Mouse (Mus musculus) heart, adult 8-10 months (tissue): ENCODE results near the gene Vps39. TPM values are rescaled to one million over a fixed set of nuclear protein-coding genes. Genes with fewer than 3 reads are reported as not detected.

Experiments
- DNase-seq: peaks from one replicate; pipeline ENCODE4 v3.0.0; 2022; ENCODE audit warnings: low spot score
- total RNA-seq, 4 experiments: library from RNA; stranded (reverse); gene quantifications; 2 replicates each; pipeline ENCODE4 v1.2.4; 2022

The Vps39 gene
- total RNA-seq = 10 to 100 TPM; 29.5 to 35.2 (median 31.4) TPM

- peak; percentile 88 for DNase-seq
Measured at GRCm38 (mm10) chr2:120352682-120353646, at the start of gene Vps39. Gene Vps39 (minus strand): TSS chr2:120353137.

GRCm38 (mm10) chr2:120397951-120398350 is 45.0 kb upstream of the Vps39 start:
- no peak for DNase-seq

- no peak for DNase-seq
Measured at GRCm38 (mm10) chr2:120392406-120392805, 39.5 kb upstream of the Vps39 start.

- DNase-seq = peak; percentile 24
Measured at GRCm38 (mm10) chr2:120390934-120391333, 38.0 kb upstream of the Vps39 start.

- DNase-seq = no peak
Measured at GRCm38 (mm10) chr2:120389376-120389775, 36.4 kb upstream of the Vps39 start.

DNA sequence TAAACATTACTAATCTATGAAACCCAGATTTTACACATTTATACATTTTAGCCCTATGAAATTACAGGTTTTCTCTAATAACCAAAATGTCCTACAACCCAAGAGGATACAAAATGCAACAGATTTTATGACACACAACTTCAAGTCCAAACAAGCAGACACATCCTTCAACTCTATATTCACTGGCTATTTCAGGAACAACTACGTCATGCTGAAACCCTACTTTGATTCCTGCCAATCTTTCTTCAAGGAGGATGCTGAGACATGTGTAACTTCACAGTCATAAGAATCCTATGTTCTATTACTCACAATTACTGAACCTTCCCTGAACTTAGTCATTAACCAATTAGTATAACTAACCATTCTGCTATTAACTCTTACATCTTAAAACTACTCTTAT is 34.4 kb upstream of the Vps39 start:
- no peak for DNase-seq

DNA sequence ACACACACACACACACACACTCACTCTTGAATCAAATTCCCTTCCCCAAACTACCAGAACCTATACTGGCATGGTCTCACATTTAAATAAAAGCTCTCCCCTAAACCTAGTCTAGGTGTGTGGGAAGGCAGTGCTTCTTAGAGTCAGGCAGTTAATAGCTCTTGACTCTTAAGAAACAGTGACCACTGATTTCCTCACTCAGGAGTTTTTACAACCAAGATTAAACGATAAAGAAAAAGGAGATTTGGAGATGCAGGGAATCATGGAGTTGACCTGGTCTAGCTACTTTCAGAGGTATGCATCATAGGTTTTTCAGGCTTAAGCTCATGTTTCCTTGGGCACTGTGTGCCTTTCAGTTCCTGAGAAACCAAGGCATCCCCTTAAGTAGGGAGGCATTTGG is 33.3 kb upstream of the Vps39 start:
- no peak for DNase-seq

DNA sequence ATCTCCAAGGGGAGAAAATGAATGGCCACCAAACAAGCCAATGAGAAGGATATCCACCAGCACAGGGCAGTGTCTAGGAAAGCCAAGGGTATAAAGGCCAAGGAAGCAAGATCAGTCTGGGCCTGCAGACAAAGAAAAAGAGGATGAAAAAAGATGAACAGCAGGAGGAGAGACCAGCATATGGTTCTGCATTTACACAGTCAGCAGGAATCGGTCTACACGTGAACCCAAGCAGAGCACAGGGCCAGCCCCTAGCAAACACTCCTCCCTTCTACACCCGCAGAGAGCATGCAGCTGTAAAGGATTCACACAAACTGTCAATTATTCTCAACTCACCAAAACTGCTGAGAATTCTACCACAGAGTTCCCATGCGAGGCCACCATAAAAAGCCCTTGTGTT is 20.9 kb upstream of the Vps39 start:
- DNase-seq = no peak

DNA sequence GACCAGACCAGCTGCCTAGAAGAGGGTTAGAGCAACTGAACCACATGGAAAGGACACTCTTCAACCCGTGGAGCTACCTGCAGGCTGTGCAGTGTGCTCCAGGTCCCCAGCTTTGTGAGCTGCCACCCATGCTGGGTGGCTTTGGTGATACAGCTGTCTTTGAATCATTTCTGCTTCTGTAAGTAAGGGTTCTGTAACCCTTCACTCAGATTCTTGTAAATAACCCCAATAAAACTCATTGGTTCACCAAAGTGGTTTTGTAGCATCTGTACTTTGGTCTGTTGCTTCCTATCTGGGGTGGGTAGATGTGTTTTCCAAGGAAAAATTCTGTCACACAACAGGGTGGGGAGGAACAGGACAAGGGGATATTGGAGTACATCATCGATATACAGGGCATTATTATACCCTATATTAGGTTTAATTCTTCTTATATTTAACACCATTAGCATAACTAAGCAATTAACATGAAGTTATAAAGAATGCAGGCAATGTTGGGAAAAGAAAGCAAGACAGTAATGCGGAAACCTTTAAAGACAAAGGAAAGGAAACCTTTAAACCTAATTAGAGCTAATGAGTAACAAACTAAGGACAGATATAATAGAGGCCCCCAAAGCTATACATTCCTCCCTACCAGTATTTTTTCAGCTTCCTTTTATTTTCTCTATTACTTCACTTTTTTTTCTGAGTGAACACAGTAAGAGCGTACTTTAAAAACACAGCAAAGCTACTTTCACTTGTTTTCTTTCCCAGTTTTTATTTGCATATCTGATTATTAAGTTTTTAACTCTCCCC is 14.7 kb upstream of the Vps39 start:
- no peak for DNase-seq

DNA sequence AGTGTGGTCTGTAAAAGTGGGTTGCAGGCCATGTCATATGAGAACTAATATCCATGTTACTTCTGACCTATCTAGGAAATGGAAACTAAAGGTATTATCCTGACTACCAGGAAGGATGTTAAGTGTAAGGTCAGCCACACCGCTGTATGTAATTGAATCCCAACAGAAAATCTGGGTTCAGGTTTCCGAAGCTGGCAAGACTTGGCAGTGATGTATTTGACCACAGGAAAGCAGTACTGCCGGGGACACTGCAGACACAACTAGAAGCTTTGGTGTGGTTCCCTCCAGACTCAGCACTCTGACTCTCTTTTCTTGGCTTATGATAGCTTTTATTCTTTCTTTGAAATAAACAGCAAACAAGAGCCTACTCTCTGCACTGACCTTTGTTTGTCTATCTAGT is 13.6 kb upstream of the Vps39 start:
- DNase-seq = no peak

- DNase-seq = no peak
Measured at GRCm38 (mm10) chr2:120360425-120360824, 7.5 kb upstream of the Vps39 start.

- DNase-seq = no peak
Measured at GRCm38 (mm10) chr2:120351321-120351720, 1.6 kb downstream of the Vps39 start.

DNA sequence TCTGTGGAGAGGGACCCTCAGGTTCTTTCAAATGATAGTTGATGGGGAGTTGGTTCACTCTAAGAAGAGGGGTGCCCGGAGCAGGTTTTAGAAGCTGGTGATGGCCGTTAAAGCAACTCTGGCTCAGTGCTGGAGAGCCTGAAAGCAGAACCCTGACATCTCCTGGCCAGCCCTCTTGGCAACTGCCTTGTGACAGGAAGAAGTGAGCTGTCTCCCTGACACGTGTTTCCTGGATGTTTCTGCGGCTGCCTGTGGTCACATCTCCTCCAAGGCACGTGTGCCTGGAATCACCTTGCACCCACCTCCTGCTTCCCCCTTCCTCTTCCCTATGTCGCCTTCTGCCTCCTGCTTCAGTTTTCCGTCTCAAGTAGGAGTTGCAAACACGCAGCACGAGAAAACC is 4.8 kb downstream of the Vps39 start:
- peak; percentile 62 for DNase-seq

DNA sequence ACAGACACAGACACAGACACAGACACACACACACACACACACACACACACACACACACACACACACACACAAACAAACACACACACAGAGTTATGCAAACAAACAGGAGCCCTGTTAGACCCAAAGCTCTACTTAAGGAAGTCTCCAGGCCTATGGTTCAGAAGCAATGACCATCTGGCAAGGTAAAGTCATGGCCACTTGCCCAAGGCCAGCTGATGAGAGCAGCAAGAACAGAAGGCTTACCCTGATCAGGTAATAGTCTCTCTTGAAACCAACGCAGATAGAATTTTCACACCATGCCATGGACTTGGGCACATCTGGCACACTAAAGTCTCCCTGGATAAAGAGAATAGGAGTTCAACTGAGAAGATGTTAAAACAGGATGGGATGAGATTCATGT is 11.2 kb downstream of the Vps39 start:
- DNase-seq = no peak

DNA sequence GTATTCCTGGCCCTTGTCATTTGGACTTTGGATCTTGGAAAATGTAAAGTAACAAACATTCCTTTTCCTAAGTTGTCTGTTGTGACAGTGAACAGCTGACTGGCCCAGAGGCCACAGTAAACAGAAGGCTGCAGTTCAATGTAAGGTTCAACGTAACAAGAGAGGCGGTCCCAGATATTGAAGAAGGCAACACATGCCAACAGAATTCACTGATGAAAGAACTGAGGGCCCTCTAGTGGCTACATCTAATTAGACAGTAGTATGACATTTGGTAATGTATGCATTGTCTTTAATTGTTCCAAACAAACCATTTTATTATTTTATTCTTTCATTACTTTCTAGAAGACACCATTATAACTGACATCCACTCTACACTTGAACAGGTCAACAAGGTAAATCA is 15.1 kb downstream of the Vps39 start:
- DNase-seq = no peak

DNA sequence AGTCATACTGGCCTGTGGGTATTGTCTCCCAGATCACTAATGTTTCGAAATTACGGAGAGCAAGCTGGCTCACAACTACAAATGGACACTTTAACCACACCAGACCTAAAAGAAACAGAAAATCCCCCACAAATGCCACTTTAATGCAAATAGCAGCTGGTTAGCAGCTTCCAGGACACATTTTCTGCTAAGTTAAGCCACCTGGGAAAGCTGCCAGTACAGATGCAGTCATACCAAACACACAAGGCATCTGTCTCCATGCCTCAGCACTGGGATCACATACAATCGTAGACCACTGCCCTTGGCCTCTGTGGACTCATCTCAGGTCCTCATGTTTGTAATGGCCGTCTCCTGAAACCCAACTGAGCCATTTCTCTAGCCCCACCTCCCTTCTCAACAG is 21.4 kb downstream of the Vps39 start:
- DNase-seq = no peak

DNA sequence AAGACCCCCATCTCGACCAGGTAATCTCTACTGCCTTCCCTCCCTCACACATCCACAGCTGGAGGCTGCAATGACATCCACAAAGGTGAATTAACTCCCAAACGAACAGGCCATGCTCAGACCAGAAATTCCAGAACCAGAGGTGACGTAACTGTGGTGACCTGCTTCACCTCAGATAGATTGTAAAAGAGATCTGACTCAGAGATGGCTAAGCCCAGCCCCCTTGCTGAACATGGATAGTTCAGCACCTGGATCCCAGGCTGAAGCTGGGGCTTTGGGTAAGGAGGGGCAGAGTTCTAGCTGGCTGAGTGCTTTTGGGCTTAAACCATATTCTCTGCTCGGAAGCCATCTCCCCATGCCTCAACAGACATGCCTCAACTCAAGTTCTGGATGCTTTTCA is 37.9 kb downstream of the Vps39 start:
- no peak for DNase-seq

- DNase-seq = no peak
Measured at GRCm38 (mm10) chr2:120314487-120314886, 38.5 kb downstream of the Vps39 start.

DNA sequence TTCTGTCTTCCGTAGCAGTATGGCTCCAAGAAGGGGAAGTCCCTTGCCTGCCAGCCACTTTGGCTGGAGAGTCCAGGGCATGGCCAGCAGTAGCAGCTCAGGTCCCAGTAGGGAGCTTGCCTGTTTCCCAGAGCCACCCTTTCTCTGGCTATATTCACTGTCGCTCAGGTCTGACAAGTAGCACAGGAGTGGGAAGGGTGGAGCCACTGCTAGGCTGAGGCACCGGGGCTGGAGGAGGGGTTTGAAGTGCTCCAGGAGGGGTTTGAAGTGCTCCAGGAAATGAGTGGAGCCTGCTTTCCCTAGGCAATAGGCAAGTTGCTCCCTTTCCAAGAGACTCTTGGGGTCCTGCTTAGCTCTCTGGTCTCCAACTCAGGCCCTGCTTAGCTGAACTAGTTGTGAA is 39.0 kb downstream of the Vps39 start, which contains the start of gene Pla2g4f:
Gene Pla2g4f (minus strand): TSS at position 190 of the 400 bp plus-strand sequence.
- DNase-seq = no peak

DNA sequence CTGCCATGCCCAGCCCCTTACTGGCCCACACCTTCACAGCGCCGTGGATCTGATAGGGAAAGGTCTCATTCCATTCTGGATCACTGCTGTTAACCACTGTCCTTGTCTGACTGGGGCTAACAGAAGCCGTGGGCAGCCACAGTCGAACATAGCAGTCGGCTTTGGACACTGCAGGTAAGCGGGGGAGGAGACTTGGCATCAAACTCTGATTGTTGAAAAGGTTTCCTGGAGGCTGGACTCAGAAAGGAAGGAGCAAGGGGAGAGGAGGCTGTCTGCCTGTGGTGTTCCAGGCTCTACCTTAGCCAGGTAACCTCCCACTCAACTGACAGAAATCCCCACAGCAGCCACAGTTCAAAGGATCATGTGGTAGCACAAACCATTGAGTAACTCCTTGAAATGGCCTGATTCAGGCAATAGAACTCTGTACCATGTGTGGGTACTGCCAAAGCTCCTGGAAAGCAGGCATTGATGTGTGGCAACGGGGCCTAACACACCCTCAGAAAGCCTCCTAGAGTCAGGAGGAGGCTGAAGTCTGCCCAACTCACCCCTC is 40.6 kb downstream of the Vps39 start:
- no peak for DNase-seq

DNA sequence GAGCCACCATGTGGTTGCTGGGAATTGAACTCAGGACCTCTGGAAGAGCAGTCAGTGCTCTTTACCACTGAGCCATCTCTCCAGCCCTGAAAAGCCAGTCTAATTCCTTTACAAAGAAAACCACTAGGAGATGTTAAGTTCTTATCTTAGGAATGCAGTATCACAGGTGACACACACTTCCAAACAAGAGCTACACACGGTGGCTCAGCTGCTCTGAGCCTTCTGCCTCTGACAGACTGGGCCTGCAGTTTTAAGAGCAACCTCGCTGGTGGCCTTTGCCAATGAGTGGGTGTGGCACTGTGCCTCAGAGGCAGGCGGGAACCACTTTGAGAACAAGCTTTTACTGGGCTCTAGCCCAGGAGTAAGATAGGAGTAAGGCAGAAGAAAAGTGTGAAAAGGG is 48.8 kb downstream of the Vps39 start:
- no peak for DNase-seq

DNA sequence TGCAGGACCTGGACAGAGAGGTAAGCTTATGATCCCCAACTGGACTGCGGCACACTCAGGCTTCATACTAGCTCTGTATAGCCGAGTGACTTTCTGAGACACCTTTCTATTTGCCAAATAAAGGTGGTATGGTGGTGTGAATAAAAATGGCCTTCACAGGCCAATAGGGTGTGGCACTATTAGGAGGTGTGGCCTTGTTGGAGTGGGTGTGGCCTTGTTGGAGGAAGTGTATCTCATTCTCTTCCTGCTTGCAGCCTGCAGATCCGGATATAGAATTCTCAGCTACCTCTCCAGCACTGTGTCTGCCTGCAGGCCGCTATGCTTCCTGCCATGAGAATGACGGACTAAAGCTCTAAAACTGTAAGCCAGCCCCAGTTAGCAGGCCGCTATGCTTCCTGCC is 51.9 kb downstream of the Vps39 start:
- no peak for DNase-seq
